Mouse (Mus musculus): ENCODE data around the gene Spred2. TPM values are rescaled to one million over a fixed set of nuclear protein-coding genes. Genes with fewer than 3 reads are reported as not detected.

Gene Spred2
- total RNA-seq, 2 experiments from 2014 or later: 85.1 to 102 TPM

GRCm38 (mm10) chr11:19971954-19972750 is 48.0 kb downstream of the Spred2 start:
- intact Hi-C loops (cut with DNase I): no loop called here
- no peak for DNase-seq (ENCODE audit: low spot score in 2 of 2)

GRCm38 (mm10) chr11:19973032-19973790 is 49.0 kb downstream of the Spred2 start:
- intact Hi-C loops (cut with DNase I): no loop called here
- no peak for DNase-seq (ENCODE audit: low spot score in 2 of 2)

- intact Hi-C loops (cut with DNase I): no loop called here
- DNase-seq (ENCODE audit: low spot score in 2 of 2): no peak
Measured at GRCm38 (mm10) chr11:19976032-19976431, 51.9 kb downstream of the Spred2 start.

- DNase-seq (ENCODE audit: low spot score in 2 of 2): no peak
- intact Hi-C loops (cut with DNase I): no loop called here
Measured at GRCm38 (mm10) chr11:19977687-19978086, 53.5 kb downstream of the Spred2 start.

- DNase-seq (ENCODE audit: low spot score in 2 of 2): peak; percentile 56 to 68
- intact Hi-C loops (cut with DNase I): no loop called here
Measured at GRCm38 (mm10) chr11:19979338-19979737, 55.2 kb downstream of the Spred2 start.

- intact Hi-C loops (cut with DNase I): loop anchor here (5.0 kb wide), 1 partner anchor 60 kb away; the partner anchor contains the start of gene Spred2
- DNase-seq (ENCODE audit: low spot score in 2 of 2): no peak
Measured at GRCm38 (mm10) chr11:19982113-19982512, 57.9 kb downstream of the Spred2 start.

- DNase-seq (ENCODE audit: low spot score in 2 of 2): no peak
- intact Hi-C loops (cut with DNase I): loop anchor here (5.0 kb wide), 1 partner anchor 60 kb away; the partner anchor contains the start of gene Spred2
Measured at GRCm38 (mm10) chr11:19982779-19983178, 58.6 kb downstream of the Spred2 start.

GRCm38 (mm10) chr11:19983298-19983697 is 59.1 kb downstream of the Spred2 start:
- peak; percentile 37 to 54 for DNase-seq (ENCODE audit: low spot score in 2 of 2)
- intact Hi-C loops (cut with DNase I): loop anchor here (5.0 kb wide), 1 partner anchor 61 kb away; the partner anchor contains the start of gene Spred2

- intact Hi-C loops (cut with DNase I): loop anchor here (5.0 kb wide), 1 partner anchor 62 kb away; the partner anchor contains the start of gene Spred2
- DNase-seq (ENCODE audit: low spot score in 2 of 2): no peak
Measured at GRCm38 (mm10) chr11:19984029-19984428, 59.9 kb downstream of the Spred2 start.

- intact Hi-C loops (cut with DNase I): no loop called here
Measured at GRCm38 (mm10) chr11:19985283-19985854, 61.2 kb downstream of the Spred2 start.

GRCm38 (mm10) chr11:19986443-19986861 is 62.3 kb downstream of the Spred2 start:
- intact Hi-C loops (cut with DNase I): no loop called here
- DNase-seq (ENCODE audit: low spot score in 2 of 2): no peak

More at GRCm38 (mm10) chr11:19985283-19985854, 61.2 kb downstream of the Spred2 start:
- DNase-seq (ENCODE audit: low spot score in 2 of 2): no peak

GRCm38 (mm10) chr11:19986871-19987755 is 62.9 kb downstream of the Spred2 start:
- no peak for DNase-seq (ENCODE audit: low spot score in 2 of 2)
- intact Hi-C loops (cut with DNase I): no loop called here

- DNase-seq (ENCODE audit: low spot score in 2 of 2): no peak
- intact Hi-C loops (cut with DNase I): no loop called here
Measured at GRCm38 (mm10) chr11:19987756-19988091, 63.5 kb downstream of the Spred2 start.

GRCm38 (mm10) chr11:19988224-19988623 is 64.0 kb downstream of the Spred2 start:
- intact Hi-C loops (cut with DNase I): no loop called here
- no peak for DNase-seq (ENCODE audit: low spot score in 2 of 2)

GRCm38 (mm10) chr11:19988631-19989030 is 64.5 kb downstream of the Spred2 start:
- no peak for DNase-seq (ENCODE audit: low spot score in 2 of 2)
- intact Hi-C loops (cut with DNase I): no loop called here

- DNase-seq (ENCODE audit: low spot score in 2 of 2): no peak
- intact Hi-C loops (cut with DNase I): no loop called here
Measured at GRCm38 (mm10) chr11:19989141-19989910, 65.2 kb downstream of the Spred2 start.

GRCm38 (mm10) chr11:19990731-19991130 is 66.6 kb downstream of the Spred2 start:
- intact Hi-C loops (cut with DNase I): no loop called here

GRCm38 (mm10) chr11:19991303-19991976 is 67.3 kb downstream of the Spred2 start:
- intact Hi-C loops (cut with DNase I): no loop called here
- no peak for DNase-seq (ENCODE audit: low spot score in 2 of 2)

More at GRCm38 (mm10) chr11:19990731-19991130, 66.6 kb downstream of the Spred2 start:
- DNase-seq (ENCODE audit: low spot score in 2 of 2): no peak

Measured in left cerebral cortex, postnatal 36 days (tissue).